Mouse (Mus musculus) heart, adult 9 months (tissue): ENCODE measurements around the gene Sqstm1.

Experiments used
- DNase-seq, 2 experiments: peaks; one replicate each; pipeline ENCODE4 v3.0.0; 2022; ENCODE audit warnings: low spot score in 2 of 2

Gene Sqstm1

DNA sequence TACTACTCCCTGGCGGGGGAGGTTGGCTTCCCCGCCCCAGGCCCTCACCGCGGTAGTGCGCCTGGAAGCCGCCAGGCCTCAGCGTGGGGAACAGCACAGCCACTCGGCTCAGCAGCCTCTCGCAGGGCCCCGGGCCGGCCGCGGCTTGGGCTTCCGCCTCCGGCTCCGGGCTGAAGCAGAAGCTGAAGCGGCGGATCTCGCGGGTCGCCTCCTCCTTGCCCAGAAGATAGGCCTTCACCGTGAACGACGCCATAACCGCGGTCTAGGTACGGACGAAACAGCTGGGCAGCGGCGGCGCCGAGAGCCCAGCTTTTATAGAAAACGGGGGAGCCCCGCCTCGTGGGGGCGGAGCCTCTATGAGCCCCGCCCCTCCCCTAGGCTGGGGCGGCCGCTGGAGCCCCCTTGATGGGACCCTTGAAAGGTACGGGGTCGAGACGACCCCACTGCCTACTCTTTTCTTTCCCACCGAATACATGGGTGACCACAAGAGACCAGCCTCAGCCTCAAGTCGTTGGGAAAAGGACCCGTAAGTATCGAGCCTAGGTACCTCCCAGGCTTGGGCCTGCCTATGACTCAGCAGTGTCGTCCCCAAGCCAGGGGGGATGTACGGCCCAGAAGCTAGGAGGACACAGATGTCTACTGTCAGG, at the start of gene Sqstm1, which contains the start of gene Mgat4b:
TSS of gene Sqstm1 (minus strand) at position 323 of the 647 bp plus-strand sequence.
TSS of gene Mgat4b (plus strand) at position 386 of the 647 bp plus-strand sequence.
- DNase-seq, result peak; percentile 88 to 90

DNA sequence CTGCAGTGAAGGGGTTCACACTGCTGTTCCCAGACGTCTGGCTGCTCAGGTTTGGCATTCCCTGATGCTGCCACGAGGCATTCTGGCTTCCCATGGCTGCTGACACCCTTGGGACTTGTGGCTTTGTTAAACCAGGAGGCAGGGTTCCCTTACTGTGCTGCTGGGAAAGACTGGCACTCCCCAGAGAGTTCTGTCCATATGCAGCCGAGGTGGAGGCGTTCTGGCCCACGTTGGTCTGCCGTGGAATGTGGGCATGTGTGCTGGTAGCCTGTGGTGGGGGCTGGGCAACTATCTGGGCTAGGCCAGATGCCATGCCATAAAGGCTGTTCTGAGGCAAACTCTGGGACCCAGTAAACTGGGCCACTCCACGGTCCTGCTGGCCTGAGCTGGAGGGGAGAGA, 47.7 kb upstream of the Sqstm1 start:
- no peak for DNase-seq

DNA sequence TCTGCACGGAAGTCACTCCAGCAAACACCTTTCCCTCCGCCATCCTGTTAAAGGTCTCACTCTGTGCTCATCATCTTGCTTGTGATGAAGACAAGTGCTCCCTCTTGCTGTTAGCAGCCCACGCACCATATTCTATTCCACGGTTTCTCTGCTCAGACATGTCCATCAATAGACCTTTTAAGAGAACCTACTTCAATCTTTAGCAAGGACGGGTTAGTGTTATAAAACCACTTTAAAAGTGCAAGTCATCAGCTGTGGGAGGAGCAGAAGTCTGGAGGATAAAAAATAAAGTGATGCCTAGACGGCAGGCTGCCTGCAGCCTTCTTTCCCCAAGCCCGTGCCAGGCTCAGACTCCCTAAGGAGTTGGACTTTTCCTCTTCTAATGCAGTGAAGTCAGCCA, 46.0 kb upstream of the Sqstm1 start:
- DNase-seq, result no peak

DNA sequence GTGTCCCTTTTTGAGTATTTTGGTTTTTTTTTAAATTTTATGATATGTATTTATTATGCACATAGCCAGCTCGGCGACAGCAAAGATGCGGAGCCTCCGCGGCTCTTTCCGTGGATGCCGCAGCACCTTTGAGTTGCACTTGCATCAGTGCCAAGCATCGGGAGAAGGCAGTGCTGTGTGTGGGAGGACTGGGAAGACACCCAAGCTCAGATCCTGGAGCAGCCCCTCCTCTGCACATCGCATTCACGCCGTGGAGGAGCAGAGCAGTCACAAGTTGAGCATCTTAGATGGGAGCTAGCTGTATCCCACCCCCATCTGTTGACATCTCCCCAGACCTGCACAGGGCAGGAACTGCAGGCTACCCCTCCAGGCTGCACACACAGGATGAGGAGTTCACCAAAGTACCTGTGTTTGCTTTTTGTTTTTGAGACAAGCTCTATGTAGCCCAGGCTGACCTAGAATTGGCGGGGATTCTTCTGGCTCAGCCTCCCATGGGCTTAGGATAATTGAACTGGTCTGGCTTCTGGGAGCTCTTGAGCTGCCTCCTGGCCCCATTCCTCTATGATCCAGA, 43.5 kb upstream of the Sqstm1 start:
- DNase-seq, result no peak

DNA sequence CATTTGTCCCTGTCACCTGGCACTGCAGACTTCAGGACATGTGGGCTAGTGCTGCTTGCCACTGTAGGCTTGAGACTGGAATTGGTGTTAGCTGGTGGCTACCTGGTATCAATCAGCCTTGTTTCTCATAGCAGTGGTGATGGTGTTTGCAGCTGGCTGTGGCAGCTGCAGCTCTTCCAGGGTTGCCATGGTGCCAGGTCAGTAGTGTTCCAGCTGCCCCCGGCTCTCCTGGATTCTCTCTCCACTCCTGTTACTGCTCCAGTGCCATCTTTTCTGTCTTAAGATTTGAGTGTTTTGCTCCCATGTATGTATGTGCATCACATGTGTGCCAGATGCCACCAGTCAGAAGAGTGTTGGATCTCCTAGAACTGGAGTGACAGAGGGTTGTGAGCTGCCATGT, 42.8 kb upstream of the Sqstm1 start:
- no peak for DNase-seq

DNA sequence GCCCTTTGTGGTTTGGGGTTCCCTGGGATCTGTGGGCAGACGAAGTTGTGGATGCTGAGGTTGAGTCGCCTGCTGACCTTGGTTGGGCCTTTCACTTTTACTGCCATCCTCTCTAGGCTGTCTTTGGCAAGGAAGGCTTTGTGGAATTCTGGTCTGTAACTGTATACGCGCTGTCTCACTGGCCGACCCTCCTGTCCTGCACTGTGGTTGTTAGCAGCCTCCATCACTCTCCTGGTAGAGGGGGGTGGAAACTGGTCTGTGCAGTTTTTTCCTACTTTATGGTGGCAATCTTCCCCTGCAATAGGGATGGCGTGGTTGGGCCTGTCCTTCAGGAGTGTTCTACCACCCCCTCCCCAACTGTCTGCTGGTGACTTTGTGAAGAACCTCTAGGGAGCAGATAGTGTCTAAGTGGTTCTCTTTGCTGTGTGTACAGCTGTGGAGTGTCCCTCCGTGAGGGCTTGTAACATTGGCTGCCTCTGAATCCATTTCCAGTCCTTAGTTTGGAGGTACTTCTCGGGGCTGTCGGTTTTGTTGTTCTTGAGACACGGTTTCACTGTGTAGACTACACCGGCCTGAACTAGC, 42.1 kb upstream of the Sqstm1 start:
- DNase-seq, result no peak

DNA sequence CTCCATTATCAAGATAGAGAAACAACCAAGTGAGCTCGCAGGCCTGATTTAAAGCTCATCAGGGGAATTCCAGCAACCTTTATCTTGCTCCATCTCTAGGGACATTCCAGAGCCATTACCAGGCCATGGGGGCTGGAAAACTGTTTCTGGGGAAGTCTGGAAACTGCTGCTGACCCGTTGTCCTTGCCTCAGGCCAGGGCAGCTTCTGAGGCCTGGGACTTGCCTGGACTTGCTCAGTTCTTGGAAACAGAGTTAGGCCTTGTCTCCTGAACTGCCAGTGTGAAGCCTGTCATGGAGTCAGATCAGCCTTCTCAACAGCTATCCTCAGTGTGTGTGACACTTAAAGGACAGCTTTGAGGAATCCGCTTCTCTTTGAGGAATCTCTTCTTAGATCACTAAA, 41.5 kb upstream of the Sqstm1 start:
- no peak for DNase-seq

DNA sequence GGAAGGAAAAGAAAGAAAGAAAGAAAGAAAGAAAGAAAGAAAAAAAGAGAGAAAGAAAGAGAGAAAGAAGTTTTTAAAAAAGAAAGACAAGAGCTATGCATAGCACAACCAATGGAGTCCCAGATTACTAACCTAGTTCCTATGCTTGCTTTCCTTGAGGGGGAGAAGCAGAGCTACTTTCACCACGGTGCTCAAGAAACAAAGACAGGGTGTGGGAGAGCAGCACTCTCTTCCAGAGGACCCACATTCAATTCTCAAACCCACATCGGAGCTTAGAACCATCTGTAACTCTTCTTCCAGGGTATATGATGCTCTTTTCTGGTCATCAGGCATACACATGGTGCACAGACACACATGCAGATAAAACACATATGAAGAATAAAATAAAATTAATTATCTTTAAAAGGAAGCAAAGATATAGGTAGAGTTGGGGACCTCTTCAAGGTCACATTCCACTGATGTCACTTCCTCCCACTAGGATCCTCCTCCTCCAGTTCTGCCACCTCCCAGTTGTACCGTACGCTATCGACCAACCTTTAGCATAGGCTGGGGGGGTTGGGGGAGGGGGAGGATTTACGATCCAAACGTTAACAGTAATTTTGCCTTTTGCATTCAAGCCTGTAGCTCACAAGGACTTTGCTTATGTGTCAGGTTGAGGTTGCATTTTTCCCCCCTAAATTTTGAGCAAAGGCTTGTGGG, 38.0 kb upstream of the Sqstm1 start:
- no peak for DNase-seq

DNA sequence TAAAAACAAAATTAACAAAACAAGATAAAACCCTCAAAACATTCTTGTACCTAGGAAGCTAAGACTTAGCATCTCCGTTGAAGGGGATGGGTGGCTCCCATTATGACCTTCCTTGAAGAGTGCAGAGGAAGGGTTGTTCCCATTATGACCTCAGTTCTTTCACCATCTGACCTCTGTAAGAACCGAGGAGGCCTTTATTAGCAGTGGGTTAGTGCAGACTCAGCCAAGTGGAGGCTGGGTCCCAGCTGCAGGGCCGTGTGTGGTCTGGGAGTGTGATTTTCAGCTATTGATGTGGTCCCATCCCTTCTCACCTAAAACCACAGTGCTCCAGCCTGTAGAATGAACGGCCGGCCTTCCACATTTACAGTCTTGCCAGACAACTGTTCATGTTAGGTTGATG, 34.6 kb upstream of the Sqstm1 start:
- peak in 1 of 2 experiments; percentile 62 for DNase-seq

DNA sequence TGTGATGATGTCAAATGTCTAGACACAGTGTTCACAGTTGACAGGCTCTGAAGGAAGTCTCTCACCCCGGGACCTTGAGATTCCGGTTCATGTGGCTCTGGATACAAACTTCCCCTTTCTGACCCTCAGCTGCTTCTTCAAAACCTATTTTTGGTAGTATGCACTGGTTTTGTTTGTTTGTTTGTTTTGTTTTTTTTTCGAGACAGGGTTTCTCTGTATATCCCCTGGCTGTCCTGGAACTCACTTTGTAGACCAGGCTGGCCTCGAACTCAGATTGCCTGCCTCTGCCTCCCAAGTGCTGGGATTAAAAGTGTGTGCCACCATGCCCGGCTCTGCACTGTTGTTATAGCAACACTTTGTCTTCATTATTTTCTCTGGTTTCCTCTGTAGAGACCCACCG, 33.3 kb upstream of the Sqstm1 start:
- no peak for DNase-seq

DNA sequence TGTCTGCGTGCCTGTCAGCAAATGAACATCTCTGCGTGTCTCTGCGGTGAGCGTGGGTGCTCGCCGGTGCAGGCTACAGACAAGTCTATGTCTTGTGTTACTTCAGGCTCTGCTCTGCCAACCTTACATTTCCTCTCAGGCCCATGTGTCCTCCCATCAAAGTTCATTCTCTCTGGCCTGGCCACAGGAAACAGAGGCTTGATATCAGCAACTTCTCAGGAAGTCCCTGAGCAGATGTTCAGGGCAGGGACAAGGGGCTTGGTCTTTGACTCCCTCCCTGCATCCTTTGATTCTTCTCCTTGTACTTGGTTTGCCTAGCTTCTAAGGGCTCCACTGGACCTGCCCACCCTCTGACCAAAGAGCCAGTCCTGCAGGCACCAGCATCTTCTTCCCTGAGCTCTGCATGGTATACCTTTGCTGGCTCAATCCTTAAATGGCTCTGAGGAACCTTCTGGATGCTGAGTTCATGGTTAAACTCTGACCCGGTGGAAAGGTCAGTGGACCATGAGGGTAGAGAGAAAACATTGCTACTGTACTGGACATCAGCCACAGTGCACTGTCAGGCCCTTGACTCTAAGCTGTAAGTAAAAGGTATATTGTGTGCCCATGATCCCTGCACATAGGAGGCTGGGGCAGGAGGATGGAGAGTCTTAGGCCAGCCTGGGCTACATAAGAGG, 29.7 kb upstream of the Sqstm1 start:
- DNase-seq, result peak in 1 of 2 experiments; percentile 66

DNA sequence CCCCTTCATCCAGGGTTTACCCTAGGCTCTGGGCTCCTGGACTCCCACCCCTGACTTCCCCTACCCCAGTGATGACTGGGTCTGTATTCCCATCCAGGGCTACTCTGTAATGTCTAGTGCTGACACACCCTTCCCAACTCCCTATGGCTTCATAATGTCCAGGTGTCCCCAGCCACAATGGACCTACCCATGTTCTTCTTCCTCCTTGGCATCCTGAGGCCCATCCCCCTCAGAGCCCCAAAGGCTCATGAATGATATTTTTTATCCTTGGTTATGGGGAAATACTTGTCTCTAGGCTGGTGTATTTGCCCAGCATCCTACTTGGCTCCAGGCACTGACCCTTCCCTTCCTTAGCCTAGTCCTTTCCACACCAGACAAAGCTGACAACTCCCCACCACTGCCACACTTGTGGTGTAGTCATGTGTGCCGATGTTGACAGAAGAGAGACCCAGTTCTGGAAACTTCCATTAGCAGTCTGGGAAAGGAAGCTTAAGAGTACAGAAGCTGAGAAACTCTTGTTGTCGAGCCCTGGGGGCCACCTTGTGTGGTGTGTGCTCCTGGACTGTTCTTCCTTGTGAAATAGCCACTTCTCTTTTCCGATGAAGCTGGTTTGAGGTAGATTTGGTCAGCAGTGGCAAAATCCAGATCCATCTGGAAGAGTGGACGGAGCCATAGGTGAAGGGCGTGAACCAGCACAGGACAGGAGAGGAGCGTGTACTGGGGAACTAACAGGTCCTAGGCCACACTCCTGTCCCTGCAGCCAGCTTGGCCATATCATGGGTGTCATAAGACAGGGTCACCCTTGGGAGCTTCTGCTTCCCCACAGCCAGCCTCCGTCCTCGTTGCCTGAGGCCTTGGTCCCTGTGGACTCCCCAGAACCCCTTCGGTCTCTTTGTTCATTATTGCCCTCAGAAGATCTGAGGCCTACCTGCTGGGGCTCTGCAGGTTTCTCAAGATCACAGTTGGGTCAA, 28.5 kb upstream of the Sqstm1 start:
- no peak for DNase-seq

DNA sequence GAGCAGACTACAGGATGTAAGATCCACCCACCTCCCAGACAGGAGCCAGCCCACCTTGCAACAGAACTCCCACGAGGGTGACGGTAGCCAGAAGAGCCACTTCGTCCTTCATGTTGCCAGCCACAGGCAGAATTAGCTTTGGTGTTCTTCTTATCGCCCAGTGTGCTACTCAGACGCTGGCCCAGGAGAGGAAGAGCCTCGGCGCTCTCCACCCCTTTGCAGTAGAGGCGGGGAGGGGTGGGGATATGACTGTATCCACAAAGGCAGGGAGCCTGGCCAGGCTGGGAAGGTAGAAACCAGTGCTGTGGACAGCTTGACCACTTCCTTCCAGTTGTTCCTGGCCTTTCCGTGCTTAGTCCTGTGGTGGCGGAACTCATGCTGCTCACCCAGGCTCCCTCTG, 27.7 kb upstream of the Sqstm1 start, which contains the start of gene Ltc4s:
TSS of gene Ltc4s (minus strand) at position 293 of the 400 bp plus-strand sequence.
- DNase-seq, result peak; percentile 54 to 68

DNA sequence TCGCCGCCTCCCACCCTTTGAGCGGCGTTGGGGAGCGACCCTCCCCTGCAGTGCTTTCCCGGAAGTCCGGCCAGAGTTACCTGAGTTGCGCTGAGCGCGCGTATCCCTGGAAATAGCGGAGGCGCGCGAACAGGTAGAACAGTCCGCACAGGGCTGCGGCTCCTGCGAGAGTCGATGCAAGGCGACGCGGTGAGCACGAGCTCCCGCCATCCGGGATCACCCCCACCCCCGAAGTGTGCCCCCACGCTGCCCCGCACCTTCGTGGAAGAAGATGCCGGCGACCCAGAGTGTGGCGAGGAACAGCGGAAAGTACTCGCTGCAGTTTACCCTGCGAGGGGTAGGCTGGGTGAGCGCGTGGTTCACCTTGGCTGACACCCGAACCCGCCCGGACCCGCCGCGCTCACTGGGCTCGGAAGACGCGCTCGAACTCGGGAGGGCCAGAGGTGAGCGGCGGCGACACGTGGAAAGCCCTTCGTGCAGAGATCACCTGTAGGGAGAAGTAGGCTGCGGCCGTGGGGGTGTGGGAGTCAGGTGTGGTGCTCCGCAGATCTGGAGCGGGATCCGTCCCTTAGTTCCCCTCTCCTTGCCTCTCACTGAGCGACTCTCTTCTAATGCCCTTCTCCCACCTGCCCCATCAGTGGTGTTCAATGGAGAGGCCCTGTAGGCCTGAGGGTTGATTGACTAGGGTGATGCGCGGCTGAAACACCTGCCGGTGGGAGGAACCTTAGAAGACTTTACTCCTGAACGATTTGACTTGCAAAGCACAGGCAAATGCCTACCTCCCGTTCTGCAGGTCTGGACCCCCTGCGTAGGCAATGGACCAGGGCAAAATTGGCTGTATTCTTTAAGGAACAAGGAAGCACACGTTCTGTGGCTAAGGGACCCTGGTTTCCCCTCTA, 26.6 kb upstream of the Sqstm1 start:
- no peak for DNase-seq

DNA sequence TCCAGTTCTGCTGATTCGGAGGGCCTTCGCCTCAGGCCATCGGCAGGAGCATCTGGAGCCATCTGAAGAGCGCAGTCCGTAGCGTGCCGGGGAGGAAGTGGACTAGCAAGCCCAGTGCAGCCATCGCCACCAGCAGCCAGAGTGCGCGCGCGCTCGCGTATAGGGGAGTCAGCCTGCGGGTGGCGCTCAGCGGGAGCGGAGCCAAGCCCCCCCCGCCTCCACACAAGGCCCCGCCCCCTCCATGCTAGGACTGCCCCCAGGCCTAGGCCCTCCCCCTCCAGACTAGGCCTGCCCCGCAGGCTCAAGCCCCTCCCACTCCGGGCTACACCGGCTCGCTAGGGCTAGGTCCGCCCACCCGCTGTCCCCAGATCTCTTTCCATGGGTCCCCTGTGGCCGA, 25.9 kb upstream of the Sqstm1 start:
- peak; percentile 84 to 85 for DNase-seq

DNA sequence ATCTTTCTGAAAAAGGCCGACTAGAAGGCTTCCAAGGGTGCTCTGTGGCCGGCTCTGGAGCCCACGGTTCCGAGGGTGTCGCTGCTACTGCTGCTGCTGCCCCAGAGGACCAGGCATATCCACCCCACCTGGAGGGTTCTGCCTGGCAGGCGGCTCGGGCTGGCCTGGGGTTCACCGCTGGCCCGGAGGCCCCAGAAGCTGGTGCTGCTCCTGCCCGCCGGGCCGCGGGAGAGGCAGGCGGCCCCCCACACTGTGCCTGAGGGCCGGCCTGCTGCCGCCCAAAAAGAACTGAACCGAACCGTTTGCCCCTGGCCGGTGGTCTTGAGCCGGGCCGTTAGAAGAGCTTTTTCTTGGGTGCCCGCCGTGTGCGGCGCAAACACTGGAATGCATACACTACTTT, 24.0 kb upstream of the Sqstm1 start:
- no peak for DNase-seq

DNA sequence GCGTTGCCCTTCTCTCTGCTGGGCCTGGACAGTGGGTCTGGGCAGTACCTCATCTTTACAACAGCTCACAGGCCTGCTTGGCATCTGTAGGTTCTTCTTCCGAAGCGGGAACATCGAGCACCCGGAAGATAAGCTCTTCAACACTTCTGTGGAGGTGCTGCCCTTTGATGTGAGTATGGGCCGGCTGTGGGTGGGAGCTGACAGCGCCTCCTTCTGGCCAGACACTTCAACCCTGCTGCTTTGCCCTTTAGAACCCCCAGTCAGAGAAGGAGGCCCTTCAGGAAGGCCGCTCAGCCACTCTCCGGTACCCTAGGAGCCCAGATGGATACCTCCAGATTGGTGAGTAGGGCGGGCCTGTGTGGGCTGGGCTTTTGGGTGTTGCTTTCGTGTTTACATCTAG, 23.4 kb upstream of the Sqstm1 start:
- DNase-seq, result no peak

DNA sequence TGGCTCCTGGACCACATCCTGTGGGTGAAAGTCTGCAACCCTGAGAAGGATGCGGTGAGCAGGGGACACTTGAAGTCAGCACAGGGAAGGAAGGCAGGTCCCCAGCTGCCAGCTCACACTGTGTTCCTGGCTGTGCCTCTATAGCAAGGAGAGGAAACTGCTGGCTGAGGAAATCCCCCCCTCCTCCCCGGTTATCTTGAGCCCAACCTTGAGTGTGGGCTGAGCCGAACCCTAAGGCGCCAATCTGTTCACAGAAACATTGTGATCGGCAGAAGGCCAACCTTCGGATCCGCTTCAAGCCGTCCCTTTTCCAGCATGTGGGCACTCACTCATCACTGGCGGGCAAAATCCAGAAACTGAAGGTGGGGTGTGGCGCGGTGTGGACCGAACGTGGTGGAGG, 22.4 kb upstream of the Sqstm1 start:
- DNase-seq, result no peak

DNA sequence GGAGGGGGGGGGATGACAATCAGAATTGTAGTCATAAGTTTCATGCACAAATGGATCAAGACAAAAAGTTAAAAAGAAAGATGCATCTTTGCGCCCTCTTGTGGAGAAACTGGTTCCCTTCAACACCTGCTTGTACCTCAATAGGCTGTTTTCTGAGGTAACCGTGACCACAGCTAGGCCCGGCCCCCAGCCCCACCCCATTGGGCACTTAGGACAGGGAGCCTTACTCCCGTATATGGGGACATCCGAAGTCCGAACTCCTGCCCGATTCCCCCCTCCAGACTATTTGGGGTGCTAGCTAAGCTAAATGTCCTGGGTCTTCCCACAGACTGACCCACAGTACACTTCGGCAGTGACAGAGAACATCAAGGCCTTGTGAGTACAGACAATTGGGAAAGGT, 20.8 kb upstream of the Sqstm1 start:
- DNase-seq, result no peak
